ENCODE assay signal across 8 mouse cellular contexts in the genomic region with DNA sequence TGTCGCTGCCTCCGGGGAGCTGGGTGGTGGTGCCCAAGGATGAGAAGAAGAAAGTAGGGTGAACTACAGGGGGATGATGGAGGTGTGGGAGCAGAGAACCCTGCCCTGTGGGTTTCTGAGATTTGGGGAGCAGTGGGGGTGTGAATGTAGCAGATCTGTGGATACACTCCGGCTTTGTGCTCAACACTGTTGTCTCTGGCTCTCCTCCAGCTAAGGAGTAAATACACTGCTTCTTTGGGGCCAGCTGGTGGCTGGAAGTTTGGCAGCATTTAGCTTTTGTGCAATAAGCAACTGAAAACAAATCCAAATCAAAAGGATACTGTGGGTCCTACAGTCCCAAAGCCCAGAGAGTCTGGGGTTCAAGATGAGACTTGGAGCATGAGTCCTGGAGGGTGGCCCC. TPM values are rescaled to one million over a fixed set of nuclear protein-coding genes. Genes with fewer than 3 reads are reported as not detected.
DNase-seq lines count a peak whose midpoint lies in the region; ATAC-seq lines count a peak whose summit lies in the region.

No protein-coding gene starts in this region.

- H3K36me3 ChIP-seq in kidney, embryonic 16.5 days (ENCODE audit: insufficient read depth, low read length): no peaks in the 10 kb centered on the region
- H3K36me3 ChIP-seq in limb, embryonic 15.5 days: no peaks in the 10 kb centered on the region

- WGBS in kidney, embryonic 16.5 days: 54% methylated on average over 3 of the region's 3 CpGs
- WGBS in limb, embryonic 15.5 days: 52% methylated on average over 3 of the region's 3 CpGs

- no peaks in the 10 kb centered on the region for H3K27me3 ChIP-seq in kidney, embryonic 16.5 days (ENCODE audit: insufficient read depth, low read length)
- H3K27me3 ChIP-seq in limb, embryonic 15.5 days: peaks cover 2% of the 10 kb centered on the region; the same call in 1 of the 2 replicates

- H3K27ac ChIP-seq in kidney, embryonic 16.5 days (ENCODE audit: low read length): no peak overlapping the region
- peak overlapping the region; percentile 57 for H3K27ac ChIP-seq in limb, embryonic 15.5 days

- peak; percentile 50 for DNase-seq in cerebellum, adult 9-11 months
- DNase-seq in cerebellum, adult 18-20 months: no peak
- peak; percentile 51 for DNase-seq in kidney, adult 9 months
- DNase-seq in 3T3-L1 (ENCODE audit: low read depth, low spot score): peak; percentile 69
- no peak for DNase-seq in thymus, postnatal 25 days
- no peak for DNase-seq in thymus, postnatal 14 days

- H3K9ac ChIP-seq in kidney, embryonic 16.5 days (replicated peaks; ENCODE audit: low read length): no peak overlapping the region
- no peak overlapping the region for H3K9ac ChIP-seq in limb, embryonic 15.5 days

- H3K9me3 ChIP-seq in kidney, embryonic 16.5 days (ENCODE audit: low read length): no peaks in the 10 kb centered on the region
- no peaks in the 10 kb centered on the region for H3K9me3 ChIP-seq in limb, embryonic 15.5 days

- H3K4me1 ChIP-seq in kidney, embryonic 16.5 days (ENCODE audit: insufficient read depth, low read length): peaks cover 2% of the 10 kb centered on the region
- H3K4me1 ChIP-seq in limb, embryonic 15.5 days: peaks cover 7% of the 10 kb centered on the region

- no peak overlapping the region for H3K4me3 ChIP-seq in kidney, embryonic 16.5 days (ENCODE audit: low read length)
- no peak overlapping the region for H3K4me3 ChIP-seq in limb, embryonic 15.5 days

- H3K4me2 ChIP-seq in kidney, embryonic 16.5 days (replicated peaks; ENCODE audit: low read depth, low read length): no peak overlapping the region
- H3K4me2 ChIP-seq in limb, embryonic 15.5 days: no peak overlapping the region

- ATAC-seq in kidney, embryonic 16.5 days (ENCODE audit: low FRiP score, low TSS enrichment): no peak
- no peak for ATAC-seq in limb, embryonic 15.5 days (ENCODE audit: insufficient number of reproducible peaks, low FRiP score, low TSS enrichment, low read depth)

RNA-seq across cellular contexts. Expression of a gene that starts 6.3 kb away (rescaled TPM):
- 15.7 and 17.5 TPM in 2 replicates for polyA plus RNA-seq in kidney, embryonic 16.5 days (2015; fragmentation: Nextera tagmentation; extraction: Ambion mirVana)
- 24.0 and 26.7 TPM in 2 replicates for polyA plus RNA-seq in limb, embryonic 15.5 days (2015; fragmentation: Nextera tagmentation; extraction: Ambion mirVana)

RNA-seq across cellular contexts. Expression of a gene that starts 35.4 kb away (rescaled TPM):
- polyA plus RNA-seq in kidney, embryonic 16.5 days (2015; fragmentation: Nextera tagmentation; extraction: Ambion mirVana): 6.4 and 7.0 TPM in 2 replicates
- polyA plus RNA-seq in limb, embryonic 15.5 days (2015; fragmentation: Nextera tagmentation; extraction: Ambion mirVana): 3.4 and 3.7 TPM in 2 replicates

RNA-seq across cellular contexts. Expression of a gene that starts 39.3 kb away (rescaled TPM):
- polyA plus RNA-seq in kidney, embryonic 16.5 days (2015; fragmentation: Nextera tagmentation; extraction: Ambion mirVana): 49.5 TPM in 2 replicates
- 75.1 and 86.0 TPM in 2 replicates for polyA plus RNA-seq in limb, embryonic 15.5 days (2015; fragmentation: Nextera tagmentation; extraction: Ambion mirVana)

RNA-seq across cellular contexts. Expression of a gene that starts 46.5 kb away (rescaled TPM):
- 7.3 and 7.4 TPM in 2 replicates for polyA plus RNA-seq in kidney, embryonic 16.5 days (2015; fragmentation: Nextera tagmentation; extraction: Ambion mirVana)
- polyA plus RNA-seq in limb, embryonic 15.5 days (2015; fragmentation: Nextera tagmentation; extraction: Ambion mirVana): 13.1 and 14.5 TPM in 2 replicates

Comparison
In these comparisons a context has a peak if more than half of its experiments do, and no peak if none do; other contexts are left out.
1. DNase-seq: peak in cerebellum, adult 9-11 months (single experiment), kidney, adult 9 months (single experiment) and 3T3-L1 (single experiment); none in cerebellum, adult 18-20 months (0 of 2), thymus, postnatal 25 days (single experiment) and thymus, postnatal 14 days (single experiment).